Mouse (Mus musculus) c-Kit-positive CD71-positive TER-119-positive erythroid progenitor cells, embryonic 14.5 days (primary cell): ENCODE results near the gene Trip6.
A peak's percentile ranks its signal among the peaks of the same experiment; 100 is the strongest.

Source experiments
- DNase-seq: peaks from one replicate; pipeline ENCODE4 v3.0.0-alpha.2; 2013; ENCODE audit warnings: low spot score

Gene Trip6

GRCm38 (mm10) chr5:137338256-137338655, 24.1 kb upstream of the Trip6 start:
- peak; percentile 77 for DNase-seq

GRCm38 (mm10) chr5:137337190-137337589, 23.0 kb upstream of the Trip6 start:
- no peak for DNase-seq

GRCm38 (mm10) chr5:137335066-137335465, 20.9 kb upstream of the Trip6 start:
- no peak for DNase-seq

GRCm38 (mm10) chr5:137334317-137334716, 20.1 kb upstream of the Trip6 start:
- DNase-seq, result no peak

- peak; percentile 89 for DNase-seq
Observed at GRCm38 (mm10) chr5:137333512-137334174, 19.4 kb upstream of the Trip6 start, which contains the start of gene Slc12a9. TSS of gene Slc12a9 (minus strand) at chr5:137333597.

- no peak for DNase-seq
Observed at GRCm38 (mm10) chr5:137332857-137333511, 18.8 kb upstream of the Trip6 start.

- DNase-seq, result no peak
Observed at GRCm38 (mm10) chr5:137330910-137331309, 16.7 kb upstream of the Trip6 start.

- DNase-seq, result no peak
Observed at GRCm38 (mm10) chr5:137320996-137321395, 6.8 kb upstream of the Trip6 start.

GRCm38 (mm10) chr5:137318570-137318969, 4.4 kb upstream of the Trip6 start:
- no peak for DNase-seq

GRCm38 (mm10) chr5:137317361-137317760, 3.2 kb upstream of the Trip6 start:
- DNase-seq, result no peak

- peak; percentile 51 for DNase-seq
Observed at GRCm38 (mm10) chr5:137315084-137315903, 1.1 kb upstream of the Trip6 start.

- no peak for DNase-seq
Observed at GRCm38 (mm10) chr5:137313466-137314192, 575 bp downstream of the Trip6 start.

GRCm38 (mm10) chr5:137308356-137308755, 5.8 kb downstream of the Trip6 start:
- DNase-seq, result no peak

- DNase-seq, result peak; percentile 91
Observed at GRCm38 (mm10) chr5:137307071-137307912, 6.9 kb downstream of the Trip6 start, which contains the start of gene Srrt. TSS of gene Srrt (minus strand) at chr5:137307674.

GRCm38 (mm10) chr5:137306439-137307005, 7.7 kb downstream of the Trip6 start:
- DNase-seq, result no peak

- DNase-seq, result no peak
Observed at GRCm38 (mm10) chr5:137305822-137306221, 8.4 kb downstream of the Trip6 start.

- no peak for DNase-seq
Observed at GRCm38 (mm10) chr5:137304816-137305215, 9.4 kb downstream of the Trip6 start.

- DNase-seq, result no peak
Observed at GRCm38 (mm10) chr5:137304165-137304564, 10.0 kb downstream of the Trip6 start.

GRCm38 (mm10) chr5:137303609-137304008, 10.6 kb downstream of the Trip6 start:
- no peak for DNase-seq

- DNase-seq, result no peak
Observed at GRCm38 (mm10) chr5:137301253-137301652, 13.0 kb downstream of the Trip6 start.

- DNase-seq, result no peak
Observed at GRCm38 (mm10) chr5:137299240-137299639, 15.0 kb downstream of the Trip6 start.
